Mouse (Mus musculus) CH12.LX (cell line): ENCODE results near the gene Mecr. TPM values are rescaled to one million over a fixed set of nuclear protein-coding genes. Genes with fewer than 3 reads are reported as not detected.

Source experiments
- DNase-seq: peaks from one replicate; pipeline ENCODE4 v3.0.0-alpha.2; 2013; ENCODE audit errors: extremely low read depth
- H3K27ac ChIP-seq: 2 replicates; pipeline ENCODE4 v1.5.1; 2012; ENCODE audit warnings: low read depth, mild to moderate bottlenecking, control low read depth, moderate library complexity; ENCODE audit not compliant: insufficient read depth
- H3K27me3 ChIP-seq: replicated peaks from 2 replicates; pipeline ENCODE3; 2012; ENCODE audit warnings: inconsistent platforms
- H3K36me3 ChIP-seq, 2 experiments: replicated peaks in 1 of 2; 2 replicates each; pipeline versions ENCODE3 to v1.6.1; 2012; ENCODE audit warnings: inconsistent platforms in 1 of 2, low read length in 1 of 2, mild to moderate bottlenecking in 1 of 2, mixed read lengths in 1 of 2, moderate library complexity in 1 of 2; ENCODE audit not compliant: control insufficient read depth in 1 of 2, insufficient read depth in 1 of 2
- H3K4me1 ChIP-seq, 2 experiments: 2 replicates each; pipeline ENCODE4 v1.6.1; 2012; ENCODE audit warnings: inconsistent platforms in 1 of 2, moderate library complexity in 1 of 2; ENCODE audit not compliant: insufficient read depth in 2 of 2, control insufficient read depth in 1 of 2
- H3K4me2 ChIP-seq: 2 replicates; pipeline ENCODE4 v1.6.1; 2012; ENCODE audit warnings: low read depth, mild to moderate bottlenecking, control low read depth; ENCODE audit not compliant: poor library complexity, insufficient read depth, severe bottlenecking
- H3K4me3 ChIP-seq, 3 experiments: fragments of 150-350 bp in 1 of 3; sonication (generic) in 1 of 3; replicated peaks in 1 of 3; 2 replicates each; pipeline versions ENCODE3 to v1.5.1; 2011 to 2012; ENCODE audit warnings: low read depth in 2 of 3, low read length in 2 of 3, mild to moderate bottlenecking in 2 of 3, moderate library complexity in 2 of 3, control low read depth in 1 of 3, improper control_type of control experiment in 1 of 3, inconsistent platforms in 1 of 3, mixed read lengths in 1 of 3; ENCODE audit not compliant: poor library complexity in 1 of 3
- H3K79me2 ChIP-seq: replicated peaks from 2 replicates; pipeline ENCODE4 v1.6.1; 2012; ENCODE audit warnings: mild to moderate bottlenecking, moderate library complexity; ENCODE audit not compliant: control insufficient read depth, poor library complexity, insufficient read depth, severe bottlenecking; ENCODE audit errors: extremely low read depth
- H3K9ac ChIP-seq: 2 replicates; pipeline ENCODE4 v1.6.1; 2012; ENCODE audit warnings: low read depth, mild to moderate bottlenecking, control low read depth, moderate library complexity; ENCODE audit not compliant: insufficient read depth
- H3K9me3 ChIP-seq: replicated peaks from 2 replicates; pipeline ENCODE3; 2012; ENCODE audit warnings: low read length, inconsistent platforms, mixed read lengths
- BHLHE40 ChIP-seq: IDR thresholded peaks from 2 replicates; pipeline ENCODE4 v1.6.1; 2011; ENCODE audit warnings: mild to moderate bottlenecking, low read depth, low read length, improper control_type of control experiment
- CHD2 ChIP-seq: IDR thresholded peaks from 2 replicates; pipeline ENCODE4 v1.6.1; 2011; ENCODE audit warnings: low read length, improper control_type of control experiment
- E2F4 ChIP-seq: IDR thresholded peaks from 2 replicates; pipeline ENCODE4 v1.6.1; 2011; ENCODE audit warnings: low read depth, low read length, improper control_type of control experiment; ENCODE audit not compliant: insufficient replicate concordance
- ELF1 ChIP-seq: IDR thresholded peaks from 2 replicates; pipeline ENCODE4 v1.6.1; 2014; ENCODE audit warnings: low read depth, mild to moderate bottlenecking, inconsistent platforms, low read length, improper control_type of control experiment
- EP300 ChIP-seq: IDR thresholded peaks from 2 replicates; pipeline ENCODE4 v1.6.1; 2011; ENCODE audit warnings: low read length, improper control_type of control experiment
- ETS1 ChIP-seq: conservative IDR thresholded peaks from 2 replicates; pipeline ENCODE4 v1.6.1; 2012; ENCODE audit warnings: low read depth, mild to moderate bottlenecking, inconsistent platforms, low read length, improper control_type of control experiment, moderate library complexity
- HCFC1 ChIP-seq: IDR thresholded peaks from 2 replicates; pipeline ENCODE4 v1.6.1; 2012; ENCODE audit warnings: low read depth, mild to moderate bottlenecking, inconsistent platforms, low read length, improper control_type of control experiment
- IRF4 ChIP-seq: IDR thresholded peaks from 2 replicates; pipeline ENCODE4 v1.6.1; 2014; ENCODE audit warnings: low read depth, mild to moderate bottlenecking, inconsistent platforms, low read length, improper control_type of control experiment
- JUND ChIP-seq: conservative IDR thresholded peaks from 2 replicates; pipeline ENCODE4 v1.6.1; 2011; ENCODE audit warnings: low read depth, low read length, improper control_type of control experiment
- KAT2A ChIP-seq: IDR thresholded peaks from 2 replicates; pipeline ENCODE4 v1.6.1; 2012; ENCODE audit warnings: low read length, improper control_type of control experiment, inconsistent platforms; ENCODE audit not compliant: insufficient replicate concordance
- MAFK ChIP-seq: IDR thresholded peaks from 2 replicates; pipeline ENCODE4 v1.6.1; 2011; ENCODE audit warnings: low read length, improper control_type of control experiment; ENCODE audit not compliant: insufficient replicate concordance
- MAX ChIP-seq: IDR thresholded peaks from 2 replicates; pipeline ENCODE4 v1.6.1; 2011; ENCODE audit warnings: low read length, improper control_type of control experiment
- MAZ ChIP-seq: IDR thresholded peaks from 2 replicates; pipeline ENCODE4 v1.6.1; 2012; ENCODE audit warnings: low read depth, mild to moderate bottlenecking, inconsistent platforms, low read length, improper control_type of control experiment, moderate library complexity
- MEF2A ChIP-seq: IDR thresholded peaks from 2 replicates; pipeline ENCODE4 v1.6.1; 2014; ENCODE audit warnings: low read depth, mild to moderate bottlenecking, inconsistent platforms, low read length, improper control_type of control experiment, borderline replicate concordance
- MXI1 ChIP-seq: IDR thresholded peaks from 2 replicates; pipeline ENCODE4 v1.6.1; 2011; ENCODE audit warnings: mild to moderate bottlenecking, low read depth, low read length, improper control_type of control experiment
- MYC ChIP-seq: IDR thresholded peaks from 2 replicates; pipeline ENCODE4 v1.6.1; 2011; ENCODE audit warnings: low read depth, mild to moderate bottlenecking, improper control_type of control experiment, low read length
- NELFE ChIP-seq: IDR thresholded peaks from 2 replicates; pipeline ENCODE4 v1.6.1; 2011; ENCODE audit warnings: low read depth, low read length, improper control_type of control experiment
- PAX5 ChIP-seq: IDR thresholded peaks from 2 replicates; pipeline ENCODE4 v1.6.1; 2012; ENCODE audit warnings: low read length, inconsistent platforms, mixed read lengths
- POLR2A ChIP-seq: IDR thresholded peaks from 2 replicates; pipeline ENCODE4 v1.6.1; 2011; ENCODE audit warnings: low read depth, mild to moderate bottlenecking, improper control_type of control experiment, low read length
- POLR2AphosphoS2 ChIP-seq: IDR thresholded peaks from 2 replicates; pipeline ENCODE4 v1.6.1; 2011; ENCODE audit warnings: low read depth, low read length, improper control_type of control experiment
- SMC3 ChIP-seq: IDR thresholded peaks from 2 replicates; pipeline ENCODE4 v1.6.1; 2011; ENCODE audit warnings: low read depth, low read length, improper control_type of control experiment
- TBP ChIP-seq: conservative IDR thresholded peaks from 2 replicates; pipeline ENCODE4 v1.6.1; 2011; ENCODE audit warnings: low read depth, low read length, improper control_type of control experiment
- USF2 ChIP-seq: conservative IDR thresholded peaks from 2 replicates; pipeline ENCODE4 v1.6.1; 2011; ENCODE audit warnings: low read depth, low read length, improper control_type of control experiment
- ZC3H11A ChIP-seq: IDR thresholded peaks from 2 replicates; pipeline ENCODE4 v1.6.1; 2012; ENCODE audit warnings: low read depth, mild to moderate bottlenecking, inconsistent platforms, low read length, improper control_type of control experiment
- ZMIZ1 ChIP-seq: IDR thresholded peaks from 2 replicates; pipeline ENCODE4 v1.6.1; 2012; ENCODE audit warnings: low read depth, mild to moderate bottlenecking, inconsistent platforms, low read length, improper control_type of control experiment
- ZNF384 ChIP-seq: IDR thresholded peaks from 2 replicates; pipeline ENCODE4 v1.6.1; 2012; ENCODE audit warnings: low read depth, low read length, improper control_type of control experiment, inconsistent platforms
- dilution Hi-C: fragments of 300-500 bp; cut with MboI; formaldehyde crosslinking; loops from 2 replicates; pipeline ENCODE4 v1.14.3; 2020; ENCODE audit warnings: low sequenced_read_pairs; ENCODE audit not compliant: extremely low pct_unique_long_range_greater_than_20kb, extremely low pct_ligation_motif_present
- in situ Hi-C: fragments of 300-500 bp; cut with MboI; formaldehyde crosslinking; loops from 3 replicates; pipeline ENCODE4 v1.14.3; 2019; ENCODE audit warnings: low sequenced_read_pairs, low pct_ligation_motif_present, low pct_unique_long_range_greater_than_20kb, mixed read lengths
- polyA plus RNA-seq: library from polyadenylated mRNA; unstranded; fragments of >175 nt; gene quantifications from 2 replicates; pipeline ENCODE4 v1.2.1, GENCODE M21; 2012; ENCODE audit warnings: low read depth; ENCODE audit not compliant: insufficient read length
- total RNA-seq, 2 experiments: library from RNA; depleted of rRNA; stranded (reverse); fragments of 300-350 nt in 1 of 2; fragments of >200 nt in 1 of 2; gene quantifications; 2 replicates each; pipeline ENCODE4 v1.2.3; 2012 to 2014

The Mecr gene
- total and polyA plus RNA-seq, 3 experiments = 43.0 to 77.3 (median 54.6) TPM

GRCm38 (mm10) chr4:131796312-131797080 is 46.8 kb upstream of the Mecr start:
- Histone ChIP-seq H3K27me3 (peaks cover 90% of the 10 kb centered on the region), H3K9me3 (peaks cover 2% of the 10 kb centered on the region), H3K36me3 (no peaks in the 10 kb centered on the region), H3K27ac (no peak overlapping the region), H3K79me2 (no peaks in the 10 kb centered on the region), H3K4me2 (no peak overlapping the region)
- dilution Hi-C loops = no loop called here
- no peak for DNase-seq
- TF ChIP-seq CHD2 = no peak
- TF ChIP-seq TBP = no peak
- no peak for TF ChIP-seq ZC3H11A
- no peak for TF ChIP-seq MAX
- no peak for TF ChIP-seq NELFE
- no peak for TF ChIP-seq HCFC1
- no peak for TF ChIP-seq ELF1
- TF ChIP-seq MYC = no peak
- TF ChIP-seq IRF4 = no peak
- TF ChIP-seq MEF2A = no peak
- no peak for TF ChIP-seq EP300
- TF ChIP-seq KAT2A = no peak
- TF ChIP-seq ZNF384 = no peak
- TF ChIP-seq MAZ = no peak
- TF ChIP-seq ZMIZ1 = no peak
- TF ChIP-seq MAFK = no peak
- no peak for TF ChIP-seq POLR2A
- TF ChIP-seq PAX5 = no peak
- TF ChIP-seq E2F4 = no peak
- TF ChIP-seq, all 38 proteins: peak for 0
- no peak overlapping the region for H3K4me3 ChIP-seq
- in situ Hi-C loops = no loop called here
- peaks cover 0 to 8% of the 10 kb centered on the region in 2 experiments; a peak in 2 of 4 replicates for H3K4me1 ChIP-seq
- H3K9ac ChIP-seq = no peak overlapping the region

DNA sequence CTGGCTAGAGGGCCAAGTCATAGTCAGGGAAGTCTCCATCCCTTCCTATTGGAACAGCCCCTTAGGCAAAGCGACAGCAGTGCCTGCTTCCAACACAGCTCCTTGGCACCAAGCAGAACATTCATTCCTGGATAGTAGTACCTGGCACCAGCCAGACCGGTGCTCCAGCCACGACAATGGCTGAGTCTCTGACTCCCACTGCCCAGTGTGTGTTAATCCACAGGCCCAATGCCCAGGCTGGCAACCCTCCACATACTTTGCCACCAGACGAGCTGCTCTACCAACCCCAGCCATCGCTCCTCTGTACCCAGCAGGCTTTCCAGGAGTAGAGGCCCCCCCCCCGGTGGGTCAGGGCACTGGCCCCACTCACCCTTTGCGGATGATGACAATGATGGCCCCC is 45.8 kb upstream of the Mecr start:
- Histone ChIP-seq H3K36me3 (no peaks in the 10 kb centered on the region), H3K4me1 (peaks cover 0 to 8% of the 10 kb centered on the region in 2 experiments; a peak in 2 of 4 replicates), H3K4me2 (no peak overlapping the region), H3K27me3 (peaks cover 95% of the 10 kb centered on the region), H3K9ac (no peak overlapping the region), H3K79me2 (no peaks in the 10 kb centered on the region), H3K9me3 (peaks cover 4% of the 10 kb centered on the region), H3K27ac (no peak overlapping the region), H3K4me3 (no peak overlapping the region)
- in situ Hi-C loops (no loop called here), dilution Hi-C loops (no loop called here)
- TF ChIP-seq BHLHE40 = no peak
- no peak for TF ChIP-seq JUND
- TF ChIP-seq SMC3 = no peak
- no peak for TF ChIP-seq MXI1
- TF ChIP-seq ETS1 = no peak
- no peak for TF ChIP-seq POLR2A
- TF ChIP-seq ELF1 = no peak
- no peak for TF ChIP-seq KAT2A
- TF ChIP-seq USF2 = no peak
- TF ChIP-seq POLR2AphosphoS2 = no peak
- no peak for TF ChIP-seq MYC
- TF ChIP-seq EP300 = no peak
- no peak for DNase-seq
